Mouse (Mus musculus) ES-Bruce4 (cell line): ENCODE data around the gene Lrmda.

Experiments used
- CTCF ChIP-seq: IDR thresholded peaks from one replicate; pipeline ENCODE4 v1.8.1; 2011; ENCODE audit warnings: low read depth, low read length
- POLR2A ChIP-seq: IDR thresholded peaks from one replicate; pipeline ENCODE4 v1.8.1; 2011; ENCODE audit warnings: low read length; ENCODE audit not compliant: insufficient read depth

DNA sequence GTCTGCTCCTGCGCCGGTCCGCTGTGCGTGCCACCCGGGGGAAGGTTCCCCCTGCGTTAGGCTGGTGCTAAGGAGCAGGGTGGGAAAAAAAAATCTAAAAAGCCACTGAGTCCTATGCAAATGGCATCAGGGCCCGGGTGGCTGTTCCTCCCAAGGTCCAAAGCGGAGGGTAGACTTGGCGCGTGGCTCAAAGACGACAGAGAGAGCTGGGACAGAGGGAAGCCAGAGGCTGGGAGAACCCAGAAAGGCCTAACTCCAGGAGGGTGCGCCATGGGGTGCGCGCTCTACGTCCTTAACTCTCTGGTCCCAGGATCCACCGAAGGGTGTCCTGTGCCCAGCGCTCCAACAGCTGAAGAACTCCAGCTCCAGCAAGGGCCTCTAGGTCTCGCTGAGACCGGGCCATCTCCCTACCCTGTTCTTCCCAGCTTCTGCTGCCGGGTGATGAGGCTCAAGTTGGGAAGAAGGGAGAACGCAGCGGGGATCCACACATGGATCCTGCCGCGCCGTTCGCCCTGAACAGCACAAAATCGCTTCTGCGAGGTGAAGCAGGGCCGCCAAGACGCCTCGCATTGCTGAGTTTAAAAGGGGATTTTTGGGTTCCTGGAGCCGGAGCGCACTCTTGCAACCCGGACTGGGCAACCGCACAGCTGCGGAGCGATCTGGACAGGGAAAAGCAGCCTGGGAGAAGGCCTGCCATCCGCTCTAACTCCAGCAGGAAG lies 36.8 kb upstream of the Lrmda start:
- no peak for TF ChIP-seq CTCF
- TF ChIP-seq POLR2A = no peak
